Mouse (Mus musculus) limb, embryonic 15.5 days (tissue): Measurements from ENCODE around the gene Sec61a1. TPM values are rescaled to one million over a fixed set of nuclear protein-coding genes. Genes with fewer than 3 reads are reported as not detected.

Experiments used
- ATAC-seq: fragments of 200-750 bp; cut with Nextera tagmentation; 2 replicates; pipeline ENCODE4 v1.8.0; 2017; ENCODE audit warnings: low read depth, moderate TSS enrichment; ENCODE audit not compliant: insufficient number of reproducible peaks, low FRiP score, low TSS enrichment
- H3K27ac ChIP-seq: fragments of 300-500 bp; sonication (generic); 2 replicates; pipeline ENCODE4 v1.5.1; 2015; ENCODE audit warnings: moderate library complexity, mild to moderate bottlenecking, inconsistent platforms
- H3K27me3 ChIP-seq: fragments of 300-500 bp; sonication (generic); 2 replicates; pipeline ENCODE4 v1.6.1; 2015; ENCODE audit warnings: inconsistent platforms
- H3K36me3 ChIP-seq: fragments of 300-500 bp; sonication (generic); 2 replicates; pipeline ENCODE4 v1.6.1; 2015; ENCODE audit warnings: inconsistent platforms
- H3K4me1 ChIP-seq: fragments of 300-500 bp; sonication (generic); 2 replicates; pipeline ENCODE4 v1.6.1; 2015; ENCODE audit warnings: inconsistent platforms
- H3K4me2 ChIP-seq: fragments of 300-500 bp; sonication (generic); 2 replicates; pipeline ENCODE4 v1.6.1; 2015; ENCODE audit warnings: mild to moderate bottlenecking, inconsistent platforms
- H3K4me3 ChIP-seq: fragments of 300-500 bp; sonication (generic); 2 replicates; pipeline ENCODE4 v1.5.1; 2015; ENCODE audit warnings: mild to moderate bottlenecking, inconsistent platforms
- H3K9ac ChIP-seq: fragments of 300-500 bp; sonication (generic); 2 replicates; pipeline ENCODE4 v1.6.1; 2015; ENCODE audit warnings: inconsistent platforms
- H3K9me3 ChIP-seq: fragments of 300-500 bp; sonication (generic); 2 replicates; pipeline ENCODE4 v1.6.1; 2016; ENCODE audit warnings: inconsistent platforms
- WGBS: fragments of 180-500 bp; shearing (Covaris S2); methylation state at CpG from one replicate; pipeline ENCODE4 v1.1.7; 2015; 5-methylcytosine and 5-hydroxymethylcytosine counted together
- polyA plus RNA-seq: library from polyadenylated mRNA; unstranded; fragments of >200 nt; fragmentation: Nextera tagmentation; extraction: Ambion mirVana; gene quantifications from 2 replicates; pipeline ENCODE4 v1.2.1, GENCODE M21; 2015

Gene Sec61a1
- polyA plus RNA-seq, 1 experiment from 2014 or later, result 301 TPM

DNA sequence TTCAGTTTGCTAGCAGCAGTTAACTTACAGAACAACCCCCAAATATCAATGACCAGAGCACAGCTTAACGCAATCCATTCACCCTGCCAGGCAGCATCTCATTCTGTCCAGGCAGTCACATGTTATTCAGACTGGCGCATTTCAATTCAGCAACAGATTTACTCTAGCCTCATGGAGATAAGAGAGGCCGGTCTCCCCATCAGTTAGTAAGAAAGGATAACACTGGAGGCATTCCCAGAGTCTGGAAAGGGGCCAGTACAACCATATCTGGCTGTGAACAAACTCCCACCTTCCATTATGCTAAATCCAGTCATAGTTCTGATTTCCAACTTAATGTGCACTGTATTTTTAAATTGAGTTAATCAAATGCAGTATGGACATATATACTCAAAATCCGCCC lies 4.2 kb downstream of the Sec61a1 start:
- Histone ChIP-seq H3K4me3 (no peak overlapping the region), H3K4me2 (no peak overlapping the region), H3K27me3 (no peaks in the 10 kb centered on the region), H3K9ac (no peak overlapping the region), H3K9me3 (no peaks in the 10 kb centered on the region), H3K36me3 (peaks cover 69% of the 10 kb centered on the region), H3K4me1 (peaks cover 20% of the 10 kb centered on the region), H3K27ac (no peak overlapping the region)
- no peak for ATAC-seq
- 90% methylated on average over 4 of the region's 4 CpGs for WGBS

DNA sequence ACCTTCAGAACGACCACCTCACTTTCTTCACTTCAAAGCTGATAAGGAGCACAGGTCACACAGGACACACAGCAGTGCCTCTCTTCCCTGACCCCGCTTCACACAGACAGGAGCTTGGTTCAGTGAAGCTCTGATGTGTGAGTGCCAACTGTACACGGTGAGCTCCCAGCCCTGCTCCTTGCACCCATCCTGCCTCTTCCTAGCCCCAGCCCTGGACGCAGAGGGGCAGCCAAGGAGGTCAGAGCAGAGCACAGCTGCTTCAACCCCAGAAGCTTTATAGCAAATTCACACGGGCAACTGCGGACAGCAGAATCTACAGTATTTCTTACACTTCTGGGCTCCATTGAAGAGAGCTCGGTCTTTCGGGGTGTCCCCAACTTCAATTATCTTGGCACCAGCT lies 4.7 kb downstream of the Sec61a1 start:
- no peaks in the 10 kb centered on the region for H3K27me3 ChIP-seq
- H3K9ac ChIP-seq, result no peak overlapping the region
- H3K27ac ChIP-seq, result no peak overlapping the region
- WGBS, result 91% methylated on average over 8 of the region's 8 CpGs
- peaks cover 73% of the 10 kb centered on the region for H3K36me3 ChIP-seq
- H3K4me3 ChIP-seq, result no peak overlapping the region
- ATAC-seq, result no peak
- peaks cover 15% of the 10 kb centered on the region for H3K4me1 ChIP-seq
- H3K9me3 ChIP-seq, result no peaks in the 10 kb centered on the region
- H3K4me2 ChIP-seq, result no peak overlapping the region

DNA sequence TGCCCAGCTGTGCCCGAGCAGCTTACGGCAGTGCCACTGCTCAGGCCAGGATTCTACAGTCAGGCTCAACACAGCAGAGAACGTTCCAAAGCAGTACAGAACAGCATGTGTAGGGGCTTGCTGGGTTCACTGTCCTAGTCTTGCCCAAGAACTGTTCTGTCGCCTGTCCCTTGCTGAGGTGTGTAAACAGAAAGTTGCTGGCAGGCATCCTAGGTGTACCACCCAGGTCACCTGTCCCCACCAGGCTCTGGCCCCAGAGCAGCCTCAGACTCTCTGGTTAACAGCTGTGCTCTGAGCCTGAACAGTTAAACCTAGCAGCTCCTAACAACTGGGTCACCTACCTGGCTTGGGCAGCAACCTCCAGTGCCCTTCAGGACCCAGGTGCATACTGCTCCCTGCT lies 15.7 kb downstream of the Sec61a1 start:
- H3K27me3 ChIP-seq, result no peaks in the 10 kb centered on the region
- WGBS, result 89% methylated on average over 4 of the region's 4 CpGs
- no peak overlapping the region for H3K4me3 ChIP-seq
- no peaks in the 10 kb centered on the region for H3K9me3 ChIP-seq
- no peak overlapping the region for H3K9ac ChIP-seq
- ATAC-seq, result no peak
- peaks cover 69% of the 10 kb centered on the region for H3K36me3 ChIP-seq
- peaks cover 9% of the 10 kb centered on the region for H3K4me1 ChIP-seq
- no peak overlapping the region for H3K27ac ChIP-seq
- no peak overlapping the region for H3K4me2 ChIP-seq

DNA sequence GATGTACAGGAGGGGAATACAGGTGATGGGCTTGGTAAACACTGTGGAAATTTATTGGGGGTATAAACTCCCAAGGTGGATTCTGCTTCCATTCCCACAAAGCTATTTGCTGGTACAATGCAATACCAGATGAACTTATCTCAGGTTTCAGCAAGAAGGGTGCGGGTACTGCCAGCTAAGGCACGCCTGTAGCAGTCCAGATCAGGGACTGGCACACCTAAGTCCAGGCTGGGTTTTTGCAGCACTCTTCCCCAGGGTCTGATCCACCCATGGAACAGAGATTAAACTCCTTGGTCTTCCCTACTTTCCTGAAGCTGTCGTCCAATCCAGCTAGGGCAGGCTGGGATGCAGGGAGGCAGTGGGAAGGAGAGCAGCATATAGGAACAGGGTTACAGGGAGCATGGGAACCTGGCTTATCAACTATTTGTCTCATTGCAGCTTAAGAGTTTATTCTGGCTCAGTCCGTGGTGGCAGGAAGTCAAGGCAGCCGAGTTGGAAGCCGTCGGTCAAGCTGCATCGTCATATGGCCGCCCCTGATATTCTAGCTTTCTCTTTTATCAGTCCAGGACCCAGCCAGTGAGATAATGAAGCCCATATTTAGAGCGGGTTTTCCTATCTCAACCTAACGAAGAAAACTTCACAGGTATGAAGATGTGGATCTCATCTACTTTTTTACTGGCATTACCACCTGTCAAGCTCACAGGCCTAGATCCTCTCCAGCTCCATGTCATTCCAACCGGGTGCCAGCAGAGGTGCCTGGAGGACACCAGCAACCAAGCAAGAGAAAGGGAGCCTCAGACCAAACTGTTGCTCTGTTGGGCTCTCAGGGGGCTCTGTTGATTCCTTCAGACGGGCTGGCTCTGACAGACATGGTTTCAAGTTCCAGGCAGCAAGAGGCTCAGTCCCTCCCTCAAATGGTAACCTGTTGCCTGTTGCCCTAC lies 16.4 kb downstream of the Sec61a1 start:
- Histone ChIP-seq H3K27me3 (no peaks in the 10 kb centered on the region), H3K4me2 (no peak overlapping the region), H3K4me1 (peaks cover 9% of the 10 kb centered on the region), H3K36me3 (peaks cover 68% of the 10 kb centered on the region), H3K9ac (no peak overlapping the region), H3K9me3 (no peaks in the 10 kb centered on the region), H3K4me3 (no peak overlapping the region), H3K27ac (no peak overlapping the region)
- ATAC-seq, result no peak
- 71% methylated on average over 13 of the region's 13 CpGs for WGBS

DNA sequence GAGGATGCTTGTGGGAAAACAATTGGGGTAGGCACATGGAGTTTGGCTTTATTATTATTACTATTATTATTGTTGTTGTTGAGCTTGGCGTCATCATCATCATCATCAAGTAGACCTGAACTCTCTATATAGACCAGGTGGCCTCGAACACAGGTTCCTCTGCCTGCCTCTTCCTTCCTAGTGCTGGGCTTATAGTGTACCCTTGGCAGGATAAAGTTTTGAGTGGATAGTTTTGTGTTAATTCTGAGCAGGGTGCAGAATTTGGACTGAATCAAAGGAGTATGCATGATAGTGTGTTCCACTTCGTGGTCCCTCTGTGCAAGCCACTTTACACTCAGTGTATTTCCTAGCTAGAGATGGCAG lies 18.3 kb downstream of the Sec61a1 start:
- H3K4me3 ChIP-seq, result peak overlapping the region; percentile 57
- no peak for ATAC-seq
- peaks cover 61% of the 10 kb centered on the region for H3K36me3 ChIP-seq
- H3K9ac ChIP-seq, result no peak overlapping the region
- WGBS, result 9% methylated on average over 3 of the region's 3 CpGs
- no peaks in the 10 kb centered on the region for H3K27me3 ChIP-seq
- H3K9me3 ChIP-seq, result no peaks in the 10 kb centered on the region
- H3K4me2 ChIP-seq, result peak overlapping the region; percentile 95
- H3K4me1 ChIP-seq, result peaks cover 9% of the 10 kb centered on the region
- H3K27ac ChIP-seq, result no peak overlapping the region

DNA sequence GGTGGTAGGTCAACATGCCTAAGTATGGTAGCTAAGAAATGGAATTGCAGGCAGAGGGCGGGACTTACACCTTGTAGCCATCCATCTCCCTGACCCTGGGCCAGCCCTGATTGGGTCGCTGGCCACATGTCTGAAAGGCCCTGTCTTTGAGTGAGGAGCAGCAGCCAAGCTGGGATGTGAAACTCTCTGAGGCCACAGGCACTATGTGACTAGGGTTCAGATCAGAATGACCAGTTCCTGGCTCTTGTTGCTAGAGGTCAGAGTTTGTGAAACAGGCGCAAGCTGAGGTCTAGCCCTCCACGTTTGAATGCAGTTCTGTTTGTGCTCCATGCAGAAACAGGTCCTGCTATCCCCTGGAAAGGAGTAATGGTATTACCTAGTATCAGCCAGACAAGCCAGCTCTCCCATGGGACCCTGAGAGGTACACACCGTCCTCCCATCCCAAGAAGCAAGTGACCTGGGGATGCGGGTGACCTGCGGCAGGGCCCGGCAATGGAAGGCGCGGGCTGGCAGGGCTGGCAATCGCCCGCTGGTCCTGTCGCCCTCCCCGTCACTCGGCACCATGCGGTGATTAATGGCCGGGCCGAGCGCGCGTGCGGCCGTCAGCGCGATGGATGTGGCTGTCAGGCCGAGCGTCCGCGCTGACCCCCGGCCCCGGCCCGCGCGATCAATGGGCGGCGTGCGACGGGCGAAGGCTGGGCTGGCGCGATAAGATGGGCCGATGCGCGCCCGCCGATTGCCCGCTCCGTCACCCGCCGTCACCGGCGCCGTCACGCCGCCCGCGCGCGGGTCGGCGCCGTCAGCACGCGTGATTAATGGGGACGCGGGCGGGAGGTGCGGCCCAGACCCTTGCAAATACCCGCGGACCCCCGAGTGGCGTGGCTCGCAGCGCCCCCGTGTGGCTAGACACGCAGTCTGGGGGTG lies 19.0 kb downstream of the Sec61a1 start:
- Histone ChIP-seq H3K27me3 (no peaks in the 10 kb centered on the region), H3K36me3 (peaks cover 55% of the 10 kb centered on the region), H3K4me3 (peak overlapping the region; percentile 57), H3K4me2 (peak overlapping the region; percentile 95), H3K4me1 (peaks cover 9% of the 10 kb centered on the region), H3K27ac (no peak overlapping the region), H3K9ac (peak overlapping the region; percentile 52), H3K9me3 (no peaks in the 10 kb centered on the region)
- WGBS, result 3% methylated on average over 76 of the region's 76 CpGs
- no peak for ATAC-seq

DNA sequence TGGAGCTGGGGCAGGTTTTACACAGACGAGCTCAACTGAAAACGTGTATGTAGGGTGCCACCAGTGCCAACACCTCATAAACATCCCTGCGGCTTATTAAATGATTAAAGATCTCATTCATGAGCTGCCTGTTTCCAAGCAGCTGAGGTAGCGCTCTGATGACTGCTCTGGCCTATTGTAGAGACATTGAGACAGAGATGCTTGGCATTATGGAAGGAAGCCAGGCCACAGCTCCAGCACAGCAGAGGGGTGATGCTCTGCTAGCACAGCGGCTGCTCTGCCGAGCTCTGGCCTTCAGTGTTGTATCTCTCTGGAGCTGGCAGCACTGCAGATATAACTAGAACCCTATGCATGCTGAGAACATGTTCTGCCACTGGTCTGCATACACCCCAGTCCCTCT lies 25.0 kb downstream of the Sec61a1 start:
- ATAC-seq, result no peak
- no peak overlapping the region for H3K27ac ChIP-seq
- no peaks in the 10 kb centered on the region for H3K9me3 ChIP-seq
- WGBS, result 61% methylated on average over 6 of the region's 6 CpGs
- no peak overlapping the region for H3K4me2 ChIP-seq
- H3K4me3 ChIP-seq, result no peak overlapping the region
- no peaks in the 10 kb centered on the region for H3K4me1 ChIP-seq
- H3K27me3 ChIP-seq, result no peaks in the 10 kb centered on the region
- H3K9ac ChIP-seq, result no peak overlapping the region
- H3K36me3 ChIP-seq, result peaks cover 70% of the 10 kb centered on the region

DNA sequence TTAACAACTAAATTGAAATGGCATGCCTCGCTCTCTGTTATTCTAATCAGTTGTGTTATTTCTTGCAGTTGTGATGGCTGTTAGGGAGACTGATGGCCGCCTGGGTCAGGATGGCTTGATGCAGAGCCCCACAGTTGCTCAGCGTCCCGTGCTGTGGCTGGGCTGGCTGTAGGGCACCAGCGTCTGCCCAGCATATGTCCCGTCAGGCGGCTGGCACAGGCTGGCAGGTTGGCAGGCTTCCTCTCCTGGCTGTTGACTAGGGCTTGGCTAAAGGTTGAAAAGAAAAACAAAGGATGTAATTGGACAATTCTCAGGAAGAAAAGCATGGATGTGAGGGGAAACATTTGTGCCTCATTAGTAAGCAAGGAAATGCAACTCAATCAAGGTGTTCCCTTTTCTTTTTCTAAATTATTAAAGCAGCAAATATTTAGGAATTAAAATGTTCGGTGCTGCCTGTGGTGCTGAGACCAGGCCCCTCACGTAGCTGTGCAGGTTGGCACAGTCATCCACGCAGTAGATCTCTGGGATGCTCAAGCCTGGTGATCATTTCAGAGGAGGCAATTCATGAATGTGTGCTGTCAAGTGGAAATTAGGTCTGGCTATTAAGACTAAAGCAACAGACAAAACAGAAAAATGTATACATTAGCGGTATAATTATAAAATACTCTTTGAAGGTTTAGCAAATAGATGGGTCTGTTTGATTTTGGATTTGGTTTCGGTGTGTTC lies 27.9 kb downstream of the Sec61a1 start:
- Histone ChIP-seq H3K9ac (no peak overlapping the region), H3K27me3 (no peaks in the 10 kb centered on the region), H3K4me3 (no peak overlapping the region), H3K4me1 (no peaks in the 10 kb centered on the region), H3K36me3 (peaks cover 68% of the 10 kb centered on the region), H3K9me3 (no peaks in the 10 kb centered on the region), H3K4me2 (no peak overlapping the region), H3K27ac (no peak overlapping the region)
- WGBS, result 89% methylated on average over 12 of the region's 12 CpGs
- no peak for ATAC-seq

DNA sequence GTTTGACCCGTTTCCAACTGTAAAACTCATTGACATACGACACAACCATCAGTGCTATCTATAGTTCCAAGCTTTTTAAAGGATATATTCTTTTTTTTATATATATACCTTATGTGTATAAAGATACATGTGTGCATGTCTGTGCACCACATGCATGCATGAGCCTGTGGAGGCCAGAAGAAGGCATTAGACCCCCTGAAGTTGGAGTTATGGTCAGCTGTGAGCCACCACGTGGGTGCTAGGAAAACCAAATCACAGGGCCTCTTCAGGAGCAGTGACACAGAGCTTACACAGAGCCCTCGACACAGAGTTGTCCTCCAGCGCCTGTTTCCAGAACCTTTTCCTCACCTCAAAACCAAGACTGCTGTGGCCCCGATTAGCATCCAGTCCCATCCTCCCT lies 28.9 kb downstream of the Sec61a1 start:
- H3K4me1 ChIP-seq, result no peaks in the 10 kb centered on the region
- H3K4me2 ChIP-seq, result no peak overlapping the region
- H3K9ac ChIP-seq, result no peak overlapping the region
- peaks cover 75% of the 10 kb centered on the region for H3K36me3 ChIP-seq
- no peak overlapping the region for H3K4me3 ChIP-seq
- no peaks in the 10 kb centered on the region for H3K9me3 ChIP-seq
- no peak for ATAC-seq
- 77% methylated on average over 6 of the region's 6 CpGs for WGBS
- no peaks in the 10 kb centered on the region for H3K27me3 ChIP-seq
- H3K27ac ChIP-seq, result no peak overlapping the region

DNA sequence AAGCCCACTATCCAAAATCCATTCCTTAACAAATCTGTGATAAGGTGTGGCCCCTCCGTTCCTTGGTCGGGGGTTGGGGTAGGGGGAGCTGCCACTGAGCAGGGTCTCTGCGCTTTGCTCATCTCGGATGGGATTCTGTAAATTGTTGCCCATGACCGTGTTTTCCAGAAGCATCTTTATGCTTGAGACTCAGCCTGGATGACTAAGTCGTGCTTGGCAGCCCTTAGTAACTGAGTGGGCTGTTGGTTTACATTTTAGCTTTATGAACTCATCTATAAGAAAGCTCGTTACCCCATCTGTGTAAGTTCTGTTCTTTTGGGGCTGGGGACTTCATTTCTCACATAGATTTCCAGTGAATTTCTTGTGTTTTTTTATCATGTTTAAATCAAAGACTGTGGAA lies 29.7 kb downstream of the Sec61a1 start:
- Histone ChIP-seq H3K27ac (no peak overlapping the region), H3K4me3 (no peak overlapping the region), H3K27me3 (no peaks in the 10 kb centered on the region), H3K4me2 (no peak overlapping the region), H3K4me1 (no peaks in the 10 kb centered on the region), H3K9ac (no peak overlapping the region), H3K36me3 (peaks cover 81% of the 10 kb centered on the region), H3K9me3 (no peaks in the 10 kb centered on the region)
- WGBS, result 88% methylated on average over 7 of the region's 7 CpGs
- no peak for ATAC-seq

DNA sequence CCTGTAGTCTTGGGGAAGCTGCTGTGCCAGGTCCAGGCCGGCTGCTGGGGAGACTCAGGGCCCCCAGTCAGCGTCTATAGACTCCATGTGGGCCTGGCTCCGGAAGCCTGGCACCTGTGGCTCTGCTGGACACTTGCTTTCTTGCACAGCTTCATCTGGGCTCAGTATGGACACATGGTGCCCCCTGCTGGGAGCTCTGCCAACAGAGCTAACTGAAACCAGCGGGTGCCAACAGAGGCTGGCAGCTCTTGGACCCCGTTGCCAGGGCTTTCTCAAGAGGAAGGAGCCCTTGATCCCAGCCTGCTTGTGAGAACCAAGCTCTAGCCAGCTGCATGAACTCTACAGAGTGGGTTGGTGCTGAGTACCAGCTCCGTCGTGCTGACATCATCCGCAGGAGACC lies 31.8 kb downstream of the Sec61a1 start:
- Histone ChIP-seq H3K27ac (no peak overlapping the region), H3K4me3 (no peak overlapping the region), H3K4me2 (no peak overlapping the region), H3K4me1 (no peaks in the 10 kb centered on the region), H3K36me3 (peaks cover 81% of the 10 kb centered on the region), H3K27me3 (no peaks in the 10 kb centered on the region), H3K9ac (no peak overlapping the region), H3K9me3 (no peaks in the 10 kb centered on the region)
- ATAC-seq, result no peak
- 77% methylated on average over 8 of the region's 8 CpGs for WGBS
